Mouse (Mus musculus) layer of hippocampus, postnatal 25 days (tissue): Measurements from ENCODE around the gene Ldha. TPM values are rescaled to one million over a fixed set of nuclear protein-coding genes. Genes with fewer than 3 reads are reported as not detected.
"Not testable (repeated sequence)": the region's sequence is repeated elsewhere in the genome, so short reads cannot be mapped to it uniquely, and the experiment has no call there.

Source experiments
- DNase-seq, 2 experiments: peaks; one replicate each; pipeline ENCODE4 v3.0.0; 2022; ENCODE audit warnings: mixed read lengths in 2 of 2, low spot score in 1 of 2; ENCODE audit errors: extremely low spot score in 1 of 2
- total RNA-seq, 2 experiments: library from RNA; stranded (reverse); gene quantifications; 2 replicates each; pipeline ENCODE4 v1.2.3; 2021

Gene Ldha
- 100 to 1,000 TPM; 303 to 347 TPM for total RNA-seq

- DNase-seq = no peak
Observed at GRCm38 (mm10) chr7:46840787-46841525, at the start of gene Ldha. Gene Ldha (plus strand): TSS chr7:46841475.

GRCm38 (mm10) chr7:46793871-46794270 is 47.4 kb upstream of the Ldha start:
- no peak for DNase-seq

GRCm38 (mm10) chr7:46795287-46796205 is 45.7 kb upstream of the Ldha start, which contains the start of the genes Hps5 and Gtf2h1:
Gene Hps5 (minus strand): TSS chr7:46796064.
Gene Gtf2h1 (plus strand): TSS chr7:46796103.
- peak; percentile 96 to 97 for DNase-seq

GRCm38 (mm10) chr7:46796206-46796679 is 45.0 kb upstream of the Ldha start:
- peak in 1 of 2 experiments; percentile 6 for DNase-seq

GRCm38 (mm10) chr7:46796779-46797178 is 44.5 kb upstream of the Ldha start:
- no peak for DNase-seq

GRCm38 (mm10) chr7:46810325-46810724 is 30.9 kb upstream of the Ldha start:
- DNase-seq = no peak

- DNase-seq = no peak
Observed at GRCm38 (mm10) chr7:46814012-46814411, 27.3 kb upstream of the Ldha start.

GRCm38 (mm10) chr7:46820876-46821632 is 20.2 kb upstream of the Ldha start:
- not testable (repeated sequence) for DNase-seq

- no peak for DNase-seq
Observed at GRCm38 (mm10) chr7:46827046-46827802, 14.1 kb upstream of the Ldha start.

- no peak for DNase-seq
Observed at GRCm38 (mm10) chr7:46827803-46828184, 13.5 kb upstream of the Ldha start.

GRCm38 (mm10) chr7:46829911-46830310 is 11.4 kb upstream of the Ldha start:
- DNase-seq = no peak

- no peak for DNase-seq
Observed at GRCm38 (mm10) chr7:46830799-46831590, 10.3 kb upstream of the Ldha start.

GRCm38 (mm10) chr7:46831693-46832092 is 9.6 kb upstream of the Ldha start:
- DNase-seq = no peak

- not testable (repeated sequence) for DNase-seq
Observed at GRCm38 (mm10) chr7:46832112-46832810, 9.0 kb upstream of the Ldha start.

- no peak for DNase-seq
Observed at GRCm38 (mm10) chr7:46833266-46833665, 8.0 kb upstream of the Ldha start.

GRCm38 (mm10) chr7:46833670-46834255 is 7.5 kb upstream of the Ldha start:
- no peak for DNase-seq

GRCm38 (mm10) chr7:46834994-46835610 is 6.2 kb upstream of the Ldha start:
- no peak for DNase-seq
